Mouse (Mus musculus) midbrain, embryonic 11.5 days (tissue): Measurements from ENCODE around the gene Mfsd4b5. TPM values are rescaled to one million over a fixed set of nuclear protein-coding genes. Genes with fewer than 3 reads are reported as not detected.
"Not testable (repeated sequence)": the region's sequence is repeated elsewhere in the genome, so short reads cannot be mapped to it uniquely, and the experiment has no call there.

ENCODE experiments used
- ATAC-seq: fragments of 200-750 bp; cut with Nextera tagmentation; 2 replicates; pipeline ENCODE4 v1.8.0; 2017; ENCODE audit warnings: moderate TSS enrichment, moderate library complexity; ENCODE audit not compliant: low FRiP score
- DNase-seq: peaks from one replicate; pipeline ENCODE4 v3.0.0; 2015; ENCODE audit warnings: low spot score; ENCODE audit errors: missing footprints
- H3K27ac ChIP-seq: fragments of 300-500 bp; sonication (generic); 2 replicates; pipeline ENCODE4 v1.5.1; 2014; ENCODE audit warnings: low read depth, low read length
- H3K27me3 ChIP-seq: fragments of 300-500 bp; sonication (generic); 2 replicates; pipeline ENCODE4 v1.6.1; 2014; ENCODE audit warnings: mild to moderate bottlenecking, low read length, moderate library complexity, mixed read lengths; ENCODE audit not compliant: control insufficient read depth, insufficient read depth
- H3K36me3 ChIP-seq: fragments of 300-500 bp; sonication (generic); 2 replicates; pipeline ENCODE4 v1.6.1; 2014; ENCODE audit warnings: mild to moderate bottlenecking, low read length, moderate library complexity, mixed read lengths; ENCODE audit not compliant: control insufficient read depth, insufficient read depth
- H3K4me1 ChIP-seq: fragments of 300-500 bp; sonication (generic); 2 replicates; pipeline ENCODE4 v1.6.1; 2014; ENCODE audit warnings: low read length; ENCODE audit not compliant: control insufficient read depth, insufficient read depth
- H3K4me2 ChIP-seq: fragments of 300-500 bp; sonication (generic); 2 replicates; pipeline ENCODE4 v1.6.1; 2014; ENCODE audit warnings: mild to moderate bottlenecking, moderate library complexity
- H3K4me3 ChIP-seq: fragments of 300-500 bp; sonication (generic); 2 replicates; pipeline ENCODE4 v1.5.1; 2014; ENCODE audit warnings: low read depth, low read length
- H3K9ac ChIP-seq: fragments of 300-500 bp; sonication (generic); 2 replicates; pipeline ENCODE4 v1.6.1; 2014; ENCODE audit warnings: low read length
- H3K9me3 ChIP-seq: fragments of 300-500 bp; sonication (generic); 2 replicates; pipeline ENCODE4 v1.6.1; 2016; ENCODE audit warnings: low read length; ENCODE audit not compliant: control insufficient read depth
- WGBS: fragments of 180-500 bp; shearing (Covaris S2); extraction: QIAGEN DNeasy Blood & Tissue Kit; methylation state at CpG from one replicate; pipeline ENCODE4 v1.1.7; 2014; 5-methylcytosine and 5-hydroxymethylcytosine counted together
- polyA plus RNA-seq: library from polyadenylated mRNA; unstranded; fragments of >200 nt; fragmentation: Nextera tagmentation; extraction: Ambion mirVana; gene quantifications from 2 replicates; pipeline ENCODE4 v1.2.1, GENCODE M21; 2014

Mfsd4b5 gene
- polyA plus RNA-seq, 1 experiment from 2014 or later: not detected

- Histone ChIP-seq H3K4me3 (no peak overlapping the region), H3K9me3 (no peaks in the 10 kb centered on the region), H3K27me3 (no peaks in the 10 kb centered on the region), H3K4me2 (no peak overlapping the region), H3K27ac (no peak overlapping the region), H3K9ac (no peak overlapping the region), H3K36me3 (no peaks in the 10 kb centered on the region), H3K4me1 (peaks cover 9% of the 10 kb centered on the region; the same call in 1 of the 2 replicates)
- 78% methylated on average over 2 of the region's 2 CpGs for WGBS
- ATAC-seq (no peak), DNase-seq (no peak)
These were observed 34.0 kb upstream of the Mfsd4b5 start for GRCm38 (mm10) chr10:40020401-40020800.

GRCm38 (mm10) chr10:40019492-40019891 lies 33.0 kb upstream of the Mfsd4b5 start:
- Histone ChIP-seq H3K4me3 (no peak overlapping the region), H3K27ac (no peak overlapping the region), H3K4me1 (peaks cover 4% of the 10 kb centered on the region; the same call in 1 of the 2 replicates), H3K4me2 (no peak overlapping the region), H3K36me3 (no peaks in the 10 kb centered on the region), H3K27me3 (no peaks in the 10 kb centered on the region), H3K9me3 (no peaks in the 10 kb centered on the region), H3K9ac (no peak overlapping the region)
- 70% methylated on average over 3 of the region's 3 CpGs for whole genome bisulfite sequencing
- ATAC-seq: no peak
- DNase-seq: no peak

- Histone ChIP-seq H3K27ac (no peak overlapping the region), H3K4me3 (no peak overlapping the region), H3K4me2 (no peak overlapping the region), H3K9ac (no peak overlapping the region), H3K9me3 (no peaks in the 10 kb centered on the region), H3K36me3 (no peaks in the 10 kb centered on the region), H3K27me3 (no peaks in the 10 kb centered on the region), H3K4me1 (no peaks in the 10 kb centered on the region)
- ATAC-seq: no peak
- no peak for DNase-seq
- WGBS: 91% methylated on average over 5 of the region's 5 CpGs
These were observed 31.9 kb upstream of the Mfsd4b5 start for GRCm38 (mm10) chr10:40018261-40018860.

- H3K4me3 ChIP-seq: no peak overlapping the region
- H3K27me3 ChIP-seq: no peaks in the 10 kb centered on the region
- no peak for ATAC-seq
- 87% methylated on average over 11 of the region's 11 CpGs for WGBS
- H3K4me2 ChIP-seq: no peak overlapping the region
- no peak overlapping the region for H3K27ac ChIP-seq
- H3K36me3 ChIP-seq: no peaks in the 10 kb centered on the region
- no peak for DNase-seq
- no peak overlapping the region for H3K9ac ChIP-seq
- no peaks in the 10 kb centered on the region for H3K9me3 ChIP-seq
- no peaks in the 10 kb centered on the region; the same call in 1 of the 2 replicates for H3K4me1 ChIP-seq
These were observed 23.1 kb upstream of the Mfsd4b5 start for GRCm38 (mm10) chr10:40009591-40009990.

GRCm38 (mm10) chr10:40008847-40009246 lies 22.4 kb upstream of the Mfsd4b5 start:
- H3K27ac ChIP-seq, ATAC-seq, DNase-seq, H3K9me3 ChIP-seq, H3K4me1 ChIP-seq, H3K4me3 ChIP-seq, H3K27me3 ChIP-seq, H3K9ac ChIP-seq, H3K4me2 ChIP-seq, H3K36me3 ChIP-seq: not testable (repeated sequence)
- 84% methylated on average over 4 of the region's 4 CpGs for WGBS

- H3K9ac ChIP-seq: no peak overlapping the region
- DNase-seq: no peak
- H3K4me3 ChIP-seq: no peak overlapping the region
- no peaks in the 10 kb centered on the region for H3K9me3 ChIP-seq
- no peak overlapping the region for H3K27ac ChIP-seq
- no peaks in the 10 kb centered on the region for H3K36me3 ChIP-seq
- ATAC-seq: no peak
- WGBS: 90% methylated on average over 4 of the region's 4 CpGs
- no peaks in the 10 kb centered on the region; the same call in 1 of the 2 replicates for H3K4me1 ChIP-seq
- H3K4me2 ChIP-seq: no peak overlapping the region
- H3K27me3 ChIP-seq: no peaks in the 10 kb centered on the region
These were observed 21.5 kb upstream of the Mfsd4b5 start for GRCm38 (mm10) chr10:40007953-40008352.

GRCm38 (mm10) chr10:40006963-40007362 lies 20.5 kb upstream of the Mfsd4b5 start:
- no peaks in the 10 kb centered on the region for H3K36me3 ChIP-seq
- 59% methylated on average over 10 of the region's 10 CpGs for WGBS

GRCm38 (mm10) chr10:40000746-40001145 lies 14.3 kb upstream of the Mfsd4b5 start:
- H3K4me3 ChIP-seq: no peak overlapping the region
- no peaks in the 10 kb centered on the region; the same call in 1 of the 2 replicates for H3K4me1 ChIP-seq
- H3K36me3 ChIP-seq: no peaks in the 10 kb centered on the region
- DNase-seq (no peak), ATAC-seq (no peak)
- WGBS: 88% methylated on average over 2 of the region's 2 CpGs
- H3K9ac ChIP-seq: no peak overlapping the region
- no peaks in the 10 kb centered on the region for H3K27me3 ChIP-seq
- no peaks in the 10 kb centered on the region for H3K9me3 ChIP-seq
- no peak overlapping the region for H3K27ac ChIP-seq
- no peak overlapping the region for H3K4me2 ChIP-seq

More at GRCm38 (mm10) chr10:40006963-40007362, 20.5 kb upstream of the Mfsd4b5 start:
- no peaks in the 10 kb centered on the region; the same call in 1 of the 2 replicates for H3K4me1 ChIP-seq
- no peak overlapping the region for H3K27ac ChIP-seq
- H3K4me3 ChIP-seq: no peak overlapping the region
- no peak overlapping the region for H3K9ac ChIP-seq
- H3K4me2 ChIP-seq: no peak overlapping the region
- no peak for ATAC-seq
- DNase-seq: no peak
- H3K9me3 ChIP-seq: no peaks in the 10 kb centered on the region
- H3K27me3 ChIP-seq: no peaks in the 10 kb centered on the region

- WGBS: 82% methylated on average over 4 of the region's 4 CpGs
These were observed 4.7 kb upstream of the Mfsd4b5 start for GRCm38 (mm10) chr10:39991155-39991554.

More at GRCm38 (mm10) chr10:39991155-39991554, 4.7 kb upstream of the Mfsd4b5 start:
- ATAC-seq: no peak
- Histone ChIP-seq H3K9me3 (no peaks in the 10 kb centered on the region), H3K27me3 (no peaks in the 10 kb centered on the region), H3K4me3 (no peak overlapping the region), H3K36me3 (no peaks in the 10 kb centered on the region), H3K4me2 (no peak overlapping the region), H3K27ac (no peak overlapping the region), H3K4me1 (no peaks in the 10 kb centered on the region), H3K9ac (no peak overlapping the region)
- DNase-seq: no peak
